Comparison of ENCODE assay signal across 20 mouse cellular contexts in the genomic region with DNA sequence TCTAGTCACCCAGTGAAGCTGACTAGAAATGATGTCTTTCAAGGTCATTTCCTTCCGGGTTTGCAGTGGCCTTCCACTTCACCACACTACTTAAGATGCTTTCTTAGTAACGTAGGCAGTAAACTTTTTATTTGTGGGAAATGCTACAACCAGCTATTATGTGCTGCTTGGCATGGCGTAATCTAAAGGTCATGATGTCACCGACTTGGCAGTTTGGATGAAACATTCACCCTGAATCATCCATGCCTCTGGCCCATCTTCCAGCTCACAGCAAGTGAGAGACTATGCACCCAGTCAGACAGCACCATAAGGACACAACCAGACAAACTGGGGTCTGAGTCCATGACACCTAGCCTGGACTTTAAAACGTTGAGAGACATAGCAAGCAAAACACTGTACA. TPM values are rescaled to one million over a fixed set of nuclear protein-coding genes. Genes with fewer than 3 reads are reported as not detected.
A peak's percentile ranks its signal among the peaks of the same experiment; 100 is the strongest.
DNase-seq lines count a peak whose midpoint lies in the region; TF ChIP-seq lines count a peak whose summit lies in the region.
"Had no signal": no experiment of that assay in that cellular context is flagged by ENCODE, and none has a peak within 500 bp of the region (broad histone marks: within the 10 kb centered on the region; RNA-seq: fewer than 3 reads in every experiment).

No protein-coding gene starts in this region.

- H3K79me2 ChIP-seq in MEL (ENCODE audit: control insufficient read depth, insufficient read depth, low read length, poor library complexity), result no peaks in the 10 kb centered on the region

- no peak for TF ChIP-seq EP300 in MEL (IDR thresholded peaks at IDR 0.05; ENCODE audit: low read depth in 1 of 2, low read length in 2 of 2)

- peak overlapping the region; percentile 67 for H3K27ac ChIP-seq in MEL (ENCODE audit: control insufficient read depth, low read depth, low read length)
- H3K27ac ChIP-seq: forebrain, embryonic 12.5 days; kidney, postnatal 0 days; limb, embryonic 13.5 days; liver, embryonic 15.5 days; midbrain, embryonic 15.5 days had no signal

- H3K36me3 ChIP-seq in MEL (ENCODE audit: control insufficient read depth in 1 of 2, insufficient read depth in 2 of 2, low read length in 2 of 2), result peaks cover 0 to 13% of the 10 kb centered on the region in 2 experiments; a peak in 2 of 4 replicates

- no peaks in the 10 kb centered on the region for H3K9me3 ChIP-seq in MEL (replicated peaks; ENCODE audit: insufficient read depth, low read length)
- H3K9me3 ChIP-seq: forebrain, embryonic 12.5 days; limb, embryonic 13.5 days; liver, embryonic 15.5 days; megakaryocyte, embryonic 14.5 days; midbrain, embryonic 15.5 days had no signal

- no peak overlapping the region for H3K9ac ChIP-seq in MEL (ENCODE audit: control insufficient read depth, low read depth, low read length, poor library complexity, severe bottlenecking)
- H3K9ac ChIP-seq: forebrain, embryonic 12.5 days; limb, embryonic 13.5 days; liver, embryonic 15.5 days; midbrain, embryonic 15.5 days had no signal

- no peak for TF ChIP-seq CTCF in MEL (IDR thresholded peaks at IDR 0.05 in 2 of 3, conservative IDR thresholded peaks at IDR 0.05 in 1 of 3; ENCODE audit: control insufficient read depth in 1 of 3, insufficient read depth in 1 of 3, low read depth in 2 of 3, low read length in 3 of 3, poor library complexity in 1 of 3, severe bottlenecking in 1 of 3)

- peaks cover 11 to 32% of the 10 kb centered on the region in 2 experiments; a peak in 2 of 4 replicates for H3K4me1 ChIP-seq in MEL (ENCODE audit: control insufficient read depth in 1 of 2, insufficient read depth in 2 of 2, low read length in 2 of 2)
- H3K4me1 ChIP-seq: forebrain, embryonic 12.5 days; liver, embryonic 15.5 days; midbrain, embryonic 15.5 days had no signal

- TF ChIP-seq POLR2A in MEL (IDR thresholded peaks at IDR 0.05; ENCODE audit: control insufficient read depth in 1 of 2, insufficient read depth in 1 of 2, low read depth in 1 of 2, low read length in 2 of 2, poor library complexity in 1 of 2), result no peak

- DNase-seq in adrenal gland, adult (ENCODE audit: inconsistent age in 2 of 2, low spot score in 1 of 2), result peak; percentile 76 to 92
- DNase-seq in adrenal gland, postnatal 4 days (ENCODE audit: low spot score in 2 of 2), result no peak
- no peak for DNase-seq in MEL (ENCODE audit: low read depth, low spot score)
- peak; percentile 68 for DNase-seq in adrenal gland, postnatal 10 days
- peak; percentile 71 for DNase-seq in fibroblast of lung, adult 2 months (ENCODE audit: low read depth)
- no peak for DNase-seq in spleen, postnatal 36 days (ENCODE audit: low spot score in 2 of 2)
- DNase-seq in kidney, adult 18-20 months, result no peak
- DNase-seq in cerebellum, adult 9-11 months, result no peak
- DNase-seq: cerebellum, adult 18-20 months; cerebellum, postnatal 36 days; gastrocnemius, postnatal 10 days; kidney, adult 11 months; retina, postnatal 1 day; thymus, postnatal 36 days had no signal

- no peak overlapping the region for H3K4me3 ChIP-seq in MEL (ENCODE audit: control insufficient read depth in 1 of 2, insufficient read depth in 1 of 2, low read depth in 2 of 2, low read length in 2 of 2)
- H3K4me3 ChIP-seq: forebrain, embryonic 12.5 days; limb, embryonic 13.5 days; liver, embryonic 15.5 days; megakaryocyte, embryonic 14.5 days; midbrain, embryonic 15.5 days had no signal

- TF ChIP-seq RAD21 in MEL (IDR thresholded peaks at IDR 0.05; ENCODE audit: low read depth, low read length), result no peak

- no peaks in the 10 kb centered on the region for H3K27me3 ChIP-seq in MEL (ENCODE audit: control insufficient read depth in 1 of 2, insufficient read depth in 2 of 2, low read length in 2 of 2)
- H3K27me3 ChIP-seq: forebrain, embryonic 12.5 days; limb, embryonic 13.5 days; liver, embryonic 15.5 days; midbrain, embryonic 15.5 days had no signal

TF ChIP-seq in MEL, 35 proteins besides CTCF, POLR2A, EP300 and RAD21:
- TF ChIP-seq ETS1 (IDR thresholded peaks at IDR 0.05; ENCODE audit: low read depth, low read length) (no peak), CHD2 (IDR thresholded peaks at IDR 0.05; ENCODE audit: low read length) (no peak), KAT2A (conservative IDR thresholded peaks at IDR 0.05; ENCODE audit: low read depth, low read length) (no peak), MAZ (IDR thresholded peaks at IDR 0.05; ENCODE audit: low read depth, low read length) (no peak), MEF2A (IDR thresholded peaks at IDR 0.05; ENCODE audit: extremely low read depth, insufficient replicate concordance, low read depth, low read length, poor library complexity, severe bottlenecking) (no peak), MAX (IDR thresholded peaks at IDR 0.05; ENCODE audit: low read length) (no peak), POLR2AphosphoS2 (IDR thresholded peaks at IDR 0.05; ENCODE audit: low read length) (no peak), TAL1 (IDR thresholded peaks at IDR 0.05; ENCODE audit: low read length) (no peak), MYC (IDR thresholded peaks at IDR 0.05; ENCODE audit: low read depth, low read length) (no peak), ELF1 (IDR thresholded peaks at IDR 0.05; ENCODE audit: low read depth, low read length) (no peak), NRF1 (IDR thresholded peaks at IDR 0.05; ENCODE audit: insufficient read depth, low read depth, low read length, poor library complexity, severe bottlenecking) (no peak), NELFE (IDR thresholded peaks at IDR 0.05; ENCODE audit: low read depth, low read length) (no peak), MXI1 (IDR thresholded peaks at IDR 0.05; ENCODE audit: low read depth, low read length) (no peak)

RNA-seq across cellular contexts. Expression of a gene that starts 54.3 kb away (rescaled TPM):
- 10 to 100 TPM; 14.5 to 16.7 TPM for total RNA-seq in adrenal gland, postnatal 4 days (2021)
- 0.59 and 0.69 TPM in 2 replicates for total RNA-seq in MEL (2012; rRNA removed)
- polyA plus RNA-seq in MEL (2012; ENCODE audit: insufficient read depth in 1 of 2, insufficient read length in 2 of 2, low read depth in 1 of 2, low replicate concordance in 2 of 2, missing spikeins in 1 of 2), result 1 to 10 TPM in 1 of 2 experiments, not detected in 1; 4.1 TPM
- total RNA-seq in adrenal gland, postnatal 10 days (2021), result 10 to 100 TPM; 14.6 to 15.1 TPM

Comparison
In these comparisons a context has a peak if more than half of its experiments do, and no peak if none do; other contexts are left out.
1. DNase-seq: peak in adrenal gland, adult (2 of 2), adrenal gland, postnatal 10 days (single experiment) and fibroblast of lung, adult 2 months (single experiment); none in adrenal gland, postnatal 4 days (0 of 2), MEL (single experiment), spleen, postnatal 36 days (0 of 2), kidney, adult 18-20 months (single experiment) and cerebellum, adult 9-11 months (single experiment).